Mouse (Mus musculus): ENCODE data around the gene Ubr4. TPM values are rescaled to one million over a fixed set of nuclear protein-coding genes. Genes with fewer than 3 reads are reported as not detected.

Gene Ubr4
- total and polyA plus RNA-seq, 3 experiments: 90.0 to 123 (median 109) TPM

DNA sequence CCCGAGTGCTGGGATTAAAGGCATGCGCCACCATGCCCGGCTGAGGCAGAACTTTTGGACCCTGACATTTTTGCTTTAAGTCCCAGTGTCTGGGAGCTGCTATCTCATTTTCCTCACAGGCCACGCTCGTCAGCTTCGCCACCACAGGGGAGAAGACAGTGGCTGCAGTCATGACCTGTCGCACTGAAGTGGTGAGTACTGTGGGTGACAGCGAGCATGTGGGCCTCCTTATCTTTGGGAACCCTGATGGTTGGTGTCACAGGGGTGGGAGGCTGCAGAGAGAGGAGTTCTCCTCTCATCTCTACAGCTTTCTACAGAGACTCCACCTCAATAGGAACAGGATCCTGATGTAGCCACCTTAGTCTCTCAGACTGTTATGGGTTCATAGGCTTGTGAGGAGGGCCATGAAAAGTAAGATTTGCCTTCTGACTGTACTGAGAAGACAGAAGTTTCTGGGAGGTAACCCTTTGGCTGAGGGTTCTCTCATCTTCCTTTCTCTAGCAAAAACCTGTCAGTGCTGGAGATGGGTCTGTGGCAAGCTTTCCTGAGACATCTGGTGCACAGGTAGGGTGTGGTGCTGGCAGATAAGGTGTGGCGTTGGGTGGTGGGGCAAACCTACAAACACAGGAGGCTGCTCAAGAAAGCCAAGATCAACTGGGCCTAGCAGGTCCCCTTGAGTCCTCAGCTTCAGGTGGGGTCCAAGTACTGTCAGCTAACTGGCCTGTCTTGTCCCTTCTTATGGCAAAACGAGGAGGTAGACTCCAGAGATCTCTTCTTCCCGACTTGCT, 8.5 kb downstream of the Ubr4 start:
- Histone ChIP-seq H3K4me1 (ENCODE audit: control insufficient read depth, insufficient read depth, low read length) (no peaks in the 10 kb centered on the region), H3K36me3 (ENCODE audit: control insufficient read depth, insufficient read depth, low read length) (no peaks in the 10 kb centered on the region), H3K9ac (ENCODE audit: low read depth, low read length) (no peak overlapping the region), H3K27ac (no peak overlapping the region), H3K79me2 (replicated peaks; ENCODE audit: control insufficient read depth, insufficient read depth, low read length) (no peaks in the 10 kb centered on the region), H3K27me3 (ENCODE audit: control insufficient read depth, insufficient read depth, low read length) (no peaks in the 10 kb centered on the region), H3K4me3 (no peak overlapping the region)
- no peak for DNase-seq
- TF ChIP-seq EP300 (IDR thresholded peaks at IDR 0.05; ENCODE audit: insufficient read depth, low read depth, low read length): no peak
- TF ChIP-seq POLR2A (IDR thresholded peaks at IDR 0.05; ENCODE audit: insufficient read depth, low read depth, low read length): no peak
- TF ChIP-seq CTCF (IDR thresholded peaks at IDR 0.05): no peak
- intact Hi-C loops (cut with DNase I): no loop called here
- 85% methylated on average over 11 of the region's 11 CpGs for WGBS

DNA sequence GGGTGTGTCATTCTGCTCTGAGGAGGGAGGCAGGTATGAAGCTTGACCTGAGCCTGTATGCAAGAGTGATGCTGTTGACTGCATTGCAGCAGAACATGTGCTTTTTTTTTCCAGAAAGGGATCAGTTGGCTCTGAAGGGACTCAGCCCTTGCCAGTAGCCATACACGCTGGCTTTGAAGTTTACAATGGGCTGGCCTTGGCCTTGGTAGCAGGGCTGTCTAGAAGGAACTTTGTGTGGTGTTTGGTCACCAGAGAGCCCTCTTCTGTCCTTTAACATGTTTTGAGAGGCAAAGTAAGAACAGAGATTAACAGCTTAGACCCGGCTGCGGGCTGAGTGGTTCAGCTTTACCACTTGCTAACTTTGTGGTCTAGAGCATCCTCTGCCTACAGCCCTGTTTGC, 14.9 kb downstream of the Ubr4 start:
- H3K4me1 ChIP-seq (ENCODE audit: control insufficient read depth, insufficient read depth, low read length): no peaks in the 10 kb centered on the region
- H3K36me3 ChIP-seq (ENCODE audit: control insufficient read depth, insufficient read depth, low read length): no peaks in the 10 kb centered on the region
- no peak for TF ChIP-seq EP300 (IDR thresholded peaks at IDR 0.05; ENCODE audit: insufficient read depth, low read depth, low read length)
- TF ChIP-seq CTCF (IDR thresholded peaks at IDR 0.05): no peak
- TF ChIP-seq POLR2A (IDR thresholded peaks at IDR 0.05; ENCODE audit: insufficient read depth, low read depth, low read length): no peak
- H3K9ac ChIP-seq (ENCODE audit: low read depth, low read length): no peak overlapping the region
- no peak overlapping the region for H3K4me3 ChIP-seq
- intact Hi-C loops (cut with DNase I): no loop called here
- no peaks in the 10 kb centered on the region for H3K79me2 ChIP-seq (replicated peaks; ENCODE audit: control insufficient read depth, insufficient read depth, low read length)
- DNase-seq: no peak
- H3K27ac ChIP-seq: no peak overlapping the region
- H3K27me3 ChIP-seq (ENCODE audit: control insufficient read depth, insufficient read depth, low read length): no peaks in the 10 kb centered on the region
- WGBS: 90% methylated on average over 3 of the region's 3 CpGs

DNA sequence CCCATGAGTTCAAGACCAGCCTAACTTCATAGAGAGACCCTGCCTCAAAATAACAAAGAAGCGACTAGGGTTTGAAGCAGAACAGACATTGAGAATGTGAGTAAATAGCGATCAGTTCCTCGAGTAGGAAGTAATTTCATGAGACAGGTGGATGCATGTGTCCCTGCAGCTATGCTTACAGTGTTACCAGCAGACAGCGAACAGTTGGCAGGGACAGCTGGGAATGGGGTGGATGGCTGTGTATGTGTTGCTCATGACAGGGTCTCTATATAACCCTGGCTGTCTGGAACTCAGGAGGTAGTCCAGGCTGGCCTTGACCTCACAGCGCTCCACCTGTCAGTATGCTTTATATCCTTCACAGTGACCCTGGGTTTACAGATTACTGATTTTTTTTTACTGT, 15.6 kb downstream of the Ubr4 start:
- intact Hi-C loops (cut with DNase I): no loop called here
- TF ChIP-seq CTCF (IDR thresholded peaks at IDR 0.05): no peak
- TF ChIP-seq POLR2A (IDR thresholded peaks at IDR 0.05; ENCODE audit: insufficient read depth, low read depth, low read length): no peak
- no peak for TF ChIP-seq EP300 (IDR thresholded peaks at IDR 0.05; ENCODE audit: insufficient read depth, low read depth, low read length)

DNA sequence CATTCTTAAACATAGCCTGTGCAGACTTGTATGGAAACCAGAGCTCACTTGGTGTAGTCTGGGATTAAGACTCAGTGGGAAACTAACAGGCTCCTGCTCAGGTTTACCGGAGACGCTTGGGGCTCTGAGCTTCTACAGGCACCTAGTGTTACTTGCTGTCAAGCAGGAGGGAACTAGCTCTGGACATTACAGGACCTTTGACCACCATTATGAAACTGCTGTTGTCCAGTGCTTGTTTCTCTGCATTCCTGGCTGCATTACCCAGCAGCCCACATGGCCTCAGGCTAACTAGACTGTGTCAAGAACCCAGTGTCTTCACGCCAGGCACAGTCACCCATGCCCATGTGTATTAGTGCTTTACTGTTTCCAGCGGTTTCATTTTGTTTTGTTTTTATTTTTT, 20.7 kb downstream of the Ubr4 start:
- no peaks in the 10 kb centered on the region for H3K4me1 ChIP-seq (ENCODE audit: control insufficient read depth, insufficient read depth, low read length)
- TF ChIP-seq POLR2A (IDR thresholded peaks at IDR 0.05; ENCODE audit: insufficient read depth, low read depth, low read length): no peak
- TF ChIP-seq EP300 (IDR thresholded peaks at IDR 0.05; ENCODE audit: insufficient read depth, low read depth, low read length): no peak
- TF ChIP-seq CTCF (IDR thresholded peaks at IDR 0.05): no peak
- H3K9ac ChIP-seq (ENCODE audit: low read depth, low read length): no peak overlapping the region
- no peak overlapping the region for H3K27ac ChIP-seq
- no peaks in the 10 kb centered on the region for H3K36me3 ChIP-seq (ENCODE audit: control insufficient read depth, insufficient read depth, low read length)
- no peaks in the 10 kb centered on the region for H3K79me2 ChIP-seq (replicated peaks; ENCODE audit: control insufficient read depth, insufficient read depth, low read length)
- no peak overlapping the region for H3K4me3 ChIP-seq
- H3K27me3 ChIP-seq (ENCODE audit: control insufficient read depth, insufficient read depth, low read length): no peaks in the 10 kb centered on the region
- intact Hi-C loops (cut with DNase I): no loop called here
- 96% methylated on average over 4 of the region's 4 CpGs for WGBS
- DNase-seq: no peak

More for the DNA sequence above, 15.6 kb downstream of the Ubr4 start:
- H3K4me3 ChIP-seq: no peak overlapping the region
- 94% methylated on average over 5 of the region's 5 CpGs for WGBS
- H3K9ac ChIP-seq (ENCODE audit: low read depth, low read length): no peak overlapping the region
- H3K27ac ChIP-seq: no peak overlapping the region
- H3K27me3 ChIP-seq (ENCODE audit: control insufficient read depth, insufficient read depth, low read length): no peaks in the 10 kb centered on the region
- H3K79me2 ChIP-seq (replicated peaks; ENCODE audit: control insufficient read depth, insufficient read depth, low read length): no peaks in the 10 kb centered on the region
- no peaks in the 10 kb centered on the region for H3K36me3 ChIP-seq (ENCODE audit: control insufficient read depth, insufficient read depth, low read length)
- DNase-seq: no peak
- H3K4me1 ChIP-seq (ENCODE audit: control insufficient read depth, insufficient read depth, low read length): no peaks in the 10 kb centered on the region

DNA sequence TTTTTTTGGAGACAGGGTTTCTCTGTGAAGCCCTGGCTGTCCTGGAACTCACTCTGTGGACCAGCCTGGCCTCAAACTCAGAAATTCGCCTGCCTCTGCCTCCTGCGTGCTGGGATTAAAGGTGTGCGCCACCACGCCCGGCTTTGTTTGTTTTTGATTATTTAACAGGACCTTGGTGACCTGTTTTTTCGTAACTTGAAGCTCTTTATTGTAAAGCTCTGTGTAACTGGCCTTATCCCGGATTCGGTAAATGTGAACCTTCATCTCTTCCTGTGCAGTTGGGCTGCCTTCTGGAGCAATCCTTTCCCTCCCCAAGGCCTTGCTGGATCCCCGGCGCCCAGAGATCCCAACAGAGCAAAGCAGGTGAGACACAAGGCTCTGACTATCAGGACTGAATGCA, 21.1 kb downstream of the Ubr4 start:
- H3K27me3 ChIP-seq (ENCODE audit: control insufficient read depth, insufficient read depth, low read length): no peaks in the 10 kb centered on the region
- no peak overlapping the region for H3K4me3 ChIP-seq
- no peak for DNase-seq
- H3K9ac ChIP-seq (ENCODE audit: low read depth, low read length): no peak overlapping the region
- H3K4me1 ChIP-seq (ENCODE audit: control insufficient read depth, insufficient read depth, low read length): no peaks in the 10 kb centered on the region
- H3K79me2 ChIP-seq (replicated peaks; ENCODE audit: control insufficient read depth, insufficient read depth, low read length): no peaks in the 10 kb centered on the region
- intact Hi-C loops (cut with DNase I): no loop called here
- WGBS: 93% methylated on average over 10 of the region's 10 CpGs
- H3K27ac ChIP-seq: no peak overlapping the region
- no peaks in the 10 kb centered on the region for H3K36me3 ChIP-seq (ENCODE audit: control insufficient read depth, insufficient read depth, low read length)
- TF ChIP-seq CTCF (IDR thresholded peaks at IDR 0.05): no peak
- TF ChIP-seq EP300 (IDR thresholded peaks at IDR 0.05; ENCODE audit: insufficient read depth, low read depth, low read length): no peak
- no peak for TF ChIP-seq POLR2A (IDR thresholded peaks at IDR 0.05; ENCODE audit: insufficient read depth, low read depth, low read length)

DNA sequence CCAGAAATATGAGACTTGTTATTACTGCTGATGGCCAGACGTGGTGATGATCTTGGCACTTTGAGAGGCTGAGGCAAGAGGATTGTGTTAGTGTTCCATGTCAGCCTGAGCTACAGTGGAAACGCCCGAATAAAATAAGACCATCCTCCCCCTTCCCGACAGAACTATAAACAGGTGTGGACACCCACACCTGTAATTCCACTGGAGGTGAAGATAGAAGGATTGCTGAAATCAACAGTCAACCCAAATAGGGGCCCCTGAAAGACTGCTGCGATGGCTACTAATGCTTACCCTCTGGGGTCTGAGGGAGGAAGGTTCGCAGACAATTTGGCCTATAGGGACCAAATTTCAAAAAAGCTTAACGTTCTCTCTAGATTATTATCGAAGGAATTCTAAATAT, 27.3 kb downstream of the Ubr4 start:
- 8% methylated on average over 8 of the region's 8 CpGs for WGBS
- TF ChIP-seq CTCF (IDR thresholded peaks at IDR 0.05) (no peak), POLR2A (IDR thresholded peaks at IDR 0.05; ENCODE audit: insufficient read depth, low read depth, low read length) (no peak), EP300 (IDR thresholded peaks at IDR 0.05; ENCODE audit: insufficient read depth, low read depth, low read length) (no peak)
- H3K9ac ChIP-seq (ENCODE audit: low read depth, low read length): 0 out of 2 replicates have a peak overlapping the region, but pooled peaks have one; percentile 27
- H3K36me3 ChIP-seq (ENCODE audit: control insufficient read depth, insufficient read depth, low read length): peaks cover 2% of the 10 kb centered on the region; the same call in 1 of the 2 replicates
- peak overlapping the region; percentile 89 for H3K27ac ChIP-seq
- peaks cover 5% of the 10 kb centered on the region for H3K79me2 ChIP-seq (replicated peaks; ENCODE audit: control insufficient read depth, insufficient read depth, low read length)
- intact Hi-C loops (cut with DNase I): loop anchor here (1.0 kb wide), 1 partner anchor 27 kb away; the partner anchor contains the start of genes Emc1, Mrto4 and Ubr4
- no peak for DNase-seq
- peak overlapping the region; percentile 69 for H3K4me3 ChIP-seq
- no peaks in the 10 kb centered on the region for H3K27me3 ChIP-seq (ENCODE audit: control insufficient read depth, insufficient read depth, low read length)
- peaks cover 6% of the 10 kb centered on the region for H3K4me1 ChIP-seq (ENCODE audit: control insufficient read depth, insufficient read depth, low read length)
